Mouse (Mus musculus): Measurements from ENCODE around the gene Gtf2f1.

The Gtf2f1 gene

GRCm38 (mm10) chr17:56982013-56982412, 29.1 kb downstream of the Gtf2f1 start, which contains the start of gene Acer1:
Acer1 (minus strand) TSS chr17:56982126.
- in situ Hi-C loops (cut with MboI; ENCODE audit: low pct_unique_long_range_greater_than_20kb in 1 of 2, low sequenced_read_pairs in 2 of 2, unreplicated experiment in 1 of 2): no loop called here

- in situ Hi-C loops (cut with MboI; ENCODE audit: low pct_unique_long_range_greater_than_20kb in 1 of 2, low sequenced_read_pairs in 2 of 2, unreplicated experiment in 1 of 2): no loop called here
Measured at GRCm38 (mm10) chr17:56981049-56981448, 30.0 kb downstream of the Gtf2f1 start.

- in situ Hi-C loops (cut with MboI; ENCODE audit: low pct_unique_long_range_greater_than_20kb in 1 of 2, low sequenced_read_pairs in 2 of 2, unreplicated experiment in 1 of 2): no loop called here
Measured at GRCm38 (mm10) chr17:56979524-56979923, 31.6 kb downstream of the Gtf2f1 start.

GRCm38 (mm10) chr17:56976531-56977390, 34.3 kb downstream of the Gtf2f1 start:
- in situ Hi-C loops (cut with MboI; ENCODE audit: low pct_unique_long_range_greater_than_20kb in 1 of 2, low sequenced_read_pairs in 2 of 2, unreplicated experiment in 1 of 2): no loop called here

- in situ Hi-C loops (cut with MboI; ENCODE audit: low pct_unique_long_range_greater_than_20kb in 1 of 2, low sequenced_read_pairs in 2 of 2, unreplicated experiment in 1 of 2): no loop called here
Measured at GRCm38 (mm10) chr17:56975391-56975790, 35.7 kb downstream of the Gtf2f1 start.

- in situ Hi-C loops (cut with MboI; ENCODE audit: low pct_unique_long_range_greater_than_20kb in 1 of 2, low sequenced_read_pairs in 2 of 2, unreplicated experiment in 1 of 2): no loop called here
Measured at GRCm38 (mm10) chr17:56974708-56975240, 36.3 kb downstream of the Gtf2f1 start.

GRCm38 (mm10) chr17:56973956-56974707, 37.0 kb downstream of the Gtf2f1 start:
- in situ Hi-C loops (cut with MboI; ENCODE audit: low pct_unique_long_range_greater_than_20kb in 1 of 2, low sequenced_read_pairs in 2 of 2, unreplicated experiment in 1 of 2): no loop called here

GRCm38 (mm10) chr17:56970081-56970480, 41.0 kb downstream of the Gtf2f1 start:
- in situ Hi-C loops (cut with MboI; ENCODE audit: low pct_unique_long_range_greater_than_20kb in 1 of 2, low sequenced_read_pairs in 2 of 2, unreplicated experiment in 1 of 2): no loop called here

- in situ Hi-C loops (cut with MboI; ENCODE audit: low pct_unique_long_range_greater_than_20kb in 1 of 2, low sequenced_read_pairs in 2 of 2, unreplicated experiment in 1 of 2): no loop called here
Measured at GRCm38 (mm10) chr17:56969321-56969720, 41.8 kb downstream of the Gtf2f1 start.

- in situ Hi-C loops (cut with MboI; ENCODE audit: low pct_unique_long_range_greater_than_20kb in 1 of 2, low sequenced_read_pairs in 2 of 2, unreplicated experiment in 1 of 2): no loop called here
Measured at GRCm38 (mm10) chr17:56963646-56964045, 47.4 kb downstream of the Gtf2f1 start.

- in situ Hi-C loops (cut with MboI; ENCODE audit: low pct_unique_long_range_greater_than_20kb in 1 of 2, low sequenced_read_pairs in 2 of 2, unreplicated experiment in 1 of 2): no loop called here
Measured at GRCm38 (mm10) chr17:56962642-56963405, 48.3 kb downstream of the Gtf2f1 start.

- in situ Hi-C loops (cut with MboI; ENCODE audit: low pct_unique_long_range_greater_than_20kb in 1 of 2, low sequenced_read_pairs in 2 of 2, unreplicated experiment in 1 of 2): no loop called here
Measured at GRCm38 (mm10) chr17:56961880-56962279, 49.2 kb downstream of the Gtf2f1 start.

GRCm38 (mm10) chr17:56958667-56959066, 52.4 kb downstream of the Gtf2f1 start:
- in situ Hi-C loops (cut with MboI; ENCODE audit: low pct_unique_long_range_greater_than_20kb in 1 of 2, low sequenced_read_pairs in 2 of 2, unreplicated experiment in 1 of 2): no loop called here

- in situ Hi-C loops (cut with MboI; ENCODE audit: low pct_unique_long_range_greater_than_20kb in 1 of 2, low sequenced_read_pairs in 2 of 2, unreplicated experiment in 1 of 2): no loop called here
Measured at GRCm38 (mm10) chr17:56957763-56958429, 53.2 kb downstream of the Gtf2f1 start.

- in situ Hi-C loops (cut with MboI; ENCODE audit: low pct_unique_long_range_greater_than_20kb in 1 of 2, low sequenced_read_pairs in 2 of 2, unreplicated experiment in 1 of 2): no loop called here
Measured at GRCm38 (mm10) chr17:56954871-56955270, 56.2 kb downstream of the Gtf2f1 start.

Measured in mouse embryonic stem cell (cell line).